Mouse (Mus musculus) 3T3-L1 (cell line): ENCODE data around the gene Zbed3.
A peak's percentile ranks its signal among the peaks of the same experiment; 100 is the strongest.

Experiments
- DNase-seq: peaks from one replicate; pipeline ENCODE4 v3.0.0-alpha.2; 2015; ENCODE audit warnings: low read depth, low spot score

The Zbed3 gene

GRCm38 (mm10) chr13:95323400-95323799 lies at the start of gene Zbed3:
TSS of gene Zbed3 (plus strand) at chr13:95323612.
- no peak for DNase-seq

GRCm38 (mm10) chr13:95278426-95279025 lies 44.9 kb upstream of the Zbed3 start:
- DNase-seq: no peak

GRCm38 (mm10) chr13:95281740-95282673 lies 41.4 kb upstream of the Zbed3 start:
- peak; percentile 54 for DNase-seq

- DNase-seq: peak; percentile 89
These were observed 36.4 kb upstream of the Zbed3 start for GRCm38 (mm10) chr13:95286989-95287388.

GRCm38 (mm10) chr13:95288027-95288426 lies 35.4 kb upstream of the Zbed3 start:
- DNase-seq: no peak

- no peak for DNase-seq
These were observed 31.4 kb upstream of the Zbed3 start for GRCm38 (mm10) chr13:95291983-95292382.

- DNase-seq: no peak
These were observed 23.5 kb upstream of the Zbed3 start for GRCm38 (mm10) chr13:95299956-95300355.

- no peak for DNase-seq
These were observed 16.8 kb upstream of the Zbed3 start for GRCm38 (mm10) chr13:95306596-95306995.

GRCm38 (mm10) chr13:95307100-95307655 lies 16.2 kb upstream of the Zbed3 start:
- DNase-seq: no peak

- DNase-seq: no peak
These were observed 11.4 kb upstream of the Zbed3 start for GRCm38 (mm10) chr13:95312016-95312415.

GRCm38 (mm10) chr13:95319153-95319552 lies 4.3 kb upstream of the Zbed3 start:
- no peak for DNase-seq

GRCm38 (mm10) chr13:95320451-95320850 lies 3.0 kb upstream of the Zbed3 start:
- DNase-seq: no peak

- peak; percentile 82 for DNase-seq
These were observed 676 bp downstream of the Zbed3 start for GRCm38 (mm10) chr13:95323950-95324625.

GRCm38 (mm10) chr13:95324626-95325079 lies 1.2 kb downstream of the Zbed3 start:
- no peak for DNase-seq

GRCm38 (mm10) chr13:95325080-95325906 lies 1.9 kb downstream of the Zbed3 start:
- DNase-seq: peak; percentile 87

GRCm38 (mm10) chr13:95325907-95326550 lies 2.6 kb downstream of the Zbed3 start:
- no peak for DNase-seq

- peak; percentile 72 for DNase-seq
These were observed 3.4 kb downstream of the Zbed3 start for GRCm38 (mm10) chr13:95326611-95327344.

GRCm38 (mm10) chr13:95327345-95327741 lies 3.9 kb downstream of the Zbed3 start:
- DNase-seq: peak; percentile 30

GRCm38 (mm10) chr13:95328767-95329166 lies 5.4 kb downstream of the Zbed3 start:
- no peak for DNase-seq

- DNase-seq: no peak
These were observed 7.1 kb downstream of the Zbed3 start for GRCm38 (mm10) chr13:95330507-95330906.
